Mouse (Mus musculus): ENCODE results near the gene Epn3. TPM values are rescaled to one million over a fixed set of nuclear protein-coding genes. Genes with fewer than 3 reads are reported as not detected.

Gene Epn3
- total RNA-seq (2021), result under 1 TPM; 0.73 to 0.92 TPM

DNA sequence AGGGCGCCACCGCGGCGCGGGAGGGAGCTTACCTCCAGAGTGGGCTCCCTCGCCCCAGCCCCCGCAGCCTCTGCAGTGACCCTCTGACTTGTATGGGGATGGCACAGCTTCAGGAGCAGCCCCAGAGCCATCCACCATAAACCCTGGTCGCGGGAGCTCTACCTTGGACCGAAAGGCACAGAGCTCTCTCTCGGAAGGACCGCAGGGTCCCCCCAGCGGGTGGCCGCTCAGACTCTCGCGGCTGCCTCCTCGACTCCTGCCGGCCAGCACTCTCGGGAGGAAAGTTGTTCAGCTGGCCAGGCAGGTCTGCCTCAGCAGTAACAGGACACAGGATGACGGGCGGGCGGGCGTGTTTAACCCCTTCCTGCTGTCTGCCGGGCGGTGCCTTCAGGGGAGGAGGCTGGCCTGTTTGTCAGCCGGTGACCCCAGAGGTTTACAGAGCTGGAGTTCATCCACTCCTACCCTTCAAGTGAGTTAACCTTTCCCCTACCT is at the start of gene Epn3:
Gene Epn3, minus strand, starts transcription at position 314 of the 492 bp plus-strand sequence.
- intact Hi-C loops (cut with DNase I), result no loop called here
- no peak for DNase-seq (ENCODE audit: low spot score in 2 of 2)

DNA sequence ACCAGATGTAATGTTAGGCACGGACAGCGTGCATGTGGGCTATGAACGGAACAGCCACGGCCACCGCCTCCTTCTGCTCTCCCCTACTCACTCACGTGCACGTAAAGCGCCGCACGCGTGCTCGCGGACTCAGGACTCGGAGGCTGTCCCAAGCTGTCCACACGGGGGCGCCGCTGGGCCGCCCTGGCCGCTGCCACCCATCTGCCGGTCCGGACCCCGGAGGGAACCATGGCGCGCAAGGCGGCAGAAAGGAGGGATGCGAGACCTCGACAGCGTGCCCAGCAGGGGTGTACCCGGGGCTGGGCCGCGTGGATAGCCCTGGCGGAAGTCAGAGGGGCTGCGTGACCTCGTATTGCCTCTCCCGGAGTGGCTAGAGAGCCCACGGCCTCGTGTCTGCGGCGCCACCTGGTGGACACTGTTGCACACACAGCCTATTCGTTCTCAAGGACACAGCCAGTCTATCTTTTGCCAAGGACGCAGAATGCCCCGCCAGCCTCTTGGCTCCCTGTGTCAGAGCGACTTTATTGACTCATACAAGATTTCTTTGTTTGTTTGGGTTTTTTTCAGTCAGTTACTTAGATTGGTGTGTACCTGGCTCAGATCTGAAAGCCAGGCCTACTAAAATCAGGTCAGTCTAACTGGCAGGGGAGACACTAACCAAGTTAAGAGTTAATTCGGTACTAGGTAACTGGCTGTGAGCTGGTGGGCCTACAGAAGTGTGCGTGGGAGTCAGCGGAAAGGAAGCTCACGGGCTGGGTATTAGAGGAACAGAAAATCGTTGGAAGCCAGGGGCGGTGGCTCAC is 49.3 kb upstream of the Epn3 start, which contains the start of gene Rsad1:
Gene Rsad1, minus strand, starts transcription at position 368 of the 803 bp plus-strand sequence.
- peak; percentile 97 to 98 for DNase-seq (ENCODE audit: low spot score in 2 of 2)
- intact Hi-C loops (cut with DNase I), result loop anchor here (2.0 to 5.0 kb wide), 4 partner anchors 58 to 222 kb away; partner anchors contain the start of gene Ankrd40

DNA sequence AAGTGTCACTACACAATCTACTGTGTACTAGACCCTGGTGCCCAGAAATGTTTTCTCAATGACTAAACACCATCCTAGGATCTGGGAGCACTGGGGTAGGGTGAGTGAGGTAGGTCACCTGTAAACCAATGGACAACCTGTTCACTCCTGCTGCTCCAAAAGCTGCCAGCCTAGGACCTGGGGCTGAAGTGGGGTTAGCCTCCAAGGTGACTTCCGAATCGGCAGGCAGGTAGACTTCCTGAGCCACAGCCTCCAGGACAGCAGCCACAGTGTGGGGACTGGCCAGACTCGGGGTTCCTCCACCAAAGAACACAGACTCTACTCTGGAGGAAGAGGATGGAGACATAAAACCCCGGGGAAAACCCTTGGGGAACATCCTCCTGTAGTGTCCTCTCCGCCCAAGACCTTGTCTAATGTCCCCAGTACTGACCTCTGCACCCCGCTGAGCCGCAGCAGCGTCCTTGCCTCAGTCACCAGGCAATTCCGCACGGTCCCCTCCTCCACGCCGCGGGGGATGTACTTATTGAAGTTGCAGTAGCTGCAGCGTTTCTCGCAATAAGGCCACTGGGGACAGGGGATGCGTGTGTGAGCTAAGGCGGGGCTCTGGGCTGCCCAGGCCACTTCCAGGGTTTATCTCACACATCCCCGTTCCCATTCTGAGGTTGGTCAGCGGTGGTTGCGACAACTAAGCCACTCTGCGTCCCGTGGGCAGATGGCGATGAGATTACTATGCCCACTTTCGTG is 48.4 kb upstream of the Epn3 start:
- intact Hi-C loops (cut with DNase I), result loop anchor here (2.0 to 5.0 kb wide), 4 partner anchors 57 to 221 kb away; partner anchors contain the start of gene Ankrd40
- peak; percentile 66 to 67 for DNase-seq (ENCODE audit: low spot score in 2 of 2)

- DNase-seq (ENCODE audit: low spot score in 2 of 2), result no peak
- intact Hi-C loops (cut with DNase I), result loop anchor here (5.0 kb wide), 3 partner anchors 75 to 220 kb away; partner anchors contain the start of gene Ankrd40
Measured at GRCm38 (mm10) chr11:94547271-94547670, 47.5 kb upstream of the Epn3 start.

GRCm38 (mm10) chr11:94546381-94546780 is 46.6 kb upstream of the Epn3 start:
- DNase-seq (ENCODE audit: low spot score in 2 of 2), result no peak
- intact Hi-C loops (cut with DNase I), result loop anchor here (5.0 kb wide), 3 partner anchors 76 to 219 kb away; partner anchors contain the start of gene Ankrd40

DNA sequence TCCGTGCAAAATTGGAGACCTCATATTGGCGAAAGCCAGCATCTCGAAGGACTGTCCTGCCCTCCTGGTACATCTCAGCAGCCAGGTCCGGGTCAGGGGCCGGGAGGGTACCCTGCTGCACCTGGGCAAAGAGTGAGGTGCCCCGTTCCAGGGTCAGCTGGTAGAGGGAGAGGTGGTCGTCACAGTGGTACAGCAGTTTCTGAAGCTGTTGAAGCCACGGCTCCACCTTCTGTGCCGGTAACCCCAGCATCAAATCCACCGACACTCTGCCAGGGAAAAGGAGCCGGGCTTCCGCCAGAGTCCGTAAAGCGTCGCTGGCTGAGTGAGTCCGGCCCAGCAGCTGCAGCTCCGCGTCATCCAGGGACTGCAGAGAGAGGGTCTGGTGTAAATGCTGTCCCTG is 44.6 kb upstream of the Epn3 start:
- peak in 1 of 2 experiments; percentile 35 for DNase-seq (ENCODE audit: low spot score in 2 of 2)
- intact Hi-C loops (cut with DNase I), result loop anchor here (5.0 kb wide), 1 partner anchor 122 kb away; no protein-coding TSS in a partner anchor

DNA sequence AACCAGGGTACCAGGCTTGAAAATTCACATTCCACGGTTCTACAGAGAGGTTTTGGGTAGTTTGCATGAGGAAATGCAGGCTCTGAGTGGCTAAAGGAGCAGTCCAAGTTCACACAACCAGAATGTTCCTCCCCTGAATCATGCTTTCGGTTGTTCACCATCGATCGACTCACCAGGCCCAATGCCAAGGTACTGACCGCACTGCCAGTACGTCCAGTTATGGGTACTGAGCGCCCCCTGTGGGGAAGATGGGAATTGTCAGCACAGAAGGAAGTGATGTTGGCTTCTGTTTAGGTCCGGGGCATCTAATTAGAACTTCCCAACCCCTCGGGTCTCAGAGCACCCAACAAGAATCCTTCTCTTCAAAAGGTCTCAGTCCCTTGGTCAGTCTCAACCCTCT is 44.2 kb upstream of the Epn3 start:
- peak; percentile 92 to 97 for DNase-seq (ENCODE audit: low spot score in 2 of 2)
- intact Hi-C loops (cut with DNase I), result loop anchor here (5.0 kb wide), 1 partner anchor 122 kb away; no protein-coding TSS in a partner anchor

DNA sequence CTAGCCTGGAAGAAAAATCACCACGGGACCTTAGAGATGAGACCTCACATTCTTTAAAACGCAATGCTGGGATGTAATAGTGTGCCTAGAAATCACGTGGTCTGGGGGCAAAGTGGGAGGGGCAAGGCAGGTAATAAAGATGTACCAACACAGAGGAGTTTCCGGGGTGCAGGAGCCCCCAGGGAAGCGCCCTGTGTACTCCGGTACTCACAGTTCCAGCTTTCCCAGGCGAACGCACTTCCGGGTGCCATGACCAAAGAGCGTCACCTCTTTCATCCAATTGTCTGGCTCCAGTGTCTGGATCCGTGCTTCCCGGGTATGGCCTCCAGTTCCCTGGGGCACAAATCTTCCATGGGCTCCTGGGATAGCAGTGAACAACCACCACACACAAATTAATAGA is 43.6 kb upstream of the Epn3 start:
- intact Hi-C loops (cut with DNase I), result loop anchor here (5.0 kb wide), 1 partner anchor 121 kb away; no protein-coding TSS in a partner anchor
- DNase-seq (ENCODE audit: low spot score in 2 of 2), result no peak

- no peak for DNase-seq (ENCODE audit: low spot score in 2 of 2)
- intact Hi-C loops (cut with DNase I), result loop anchor here (5.0 kb wide), 1 partner anchor 120 kb away; no protein-coding TSS in a partner anchor
Measured at GRCm38 (mm10) chr11:94542400-94542799, 42.6 kb upstream of the Epn3 start.

GRCm38 (mm10) chr11:94539761-94540160 is 40.0 kb upstream of the Epn3 start:
- intact Hi-C loops (cut with DNase I), result loop anchor here (5.0 kb wide), 2 partner anchors 117 to 127 kb away; no protein-coding TSS in a partner anchor
- no peak for DNase-seq (ENCODE audit: low spot score in 2 of 2)

DNA sequence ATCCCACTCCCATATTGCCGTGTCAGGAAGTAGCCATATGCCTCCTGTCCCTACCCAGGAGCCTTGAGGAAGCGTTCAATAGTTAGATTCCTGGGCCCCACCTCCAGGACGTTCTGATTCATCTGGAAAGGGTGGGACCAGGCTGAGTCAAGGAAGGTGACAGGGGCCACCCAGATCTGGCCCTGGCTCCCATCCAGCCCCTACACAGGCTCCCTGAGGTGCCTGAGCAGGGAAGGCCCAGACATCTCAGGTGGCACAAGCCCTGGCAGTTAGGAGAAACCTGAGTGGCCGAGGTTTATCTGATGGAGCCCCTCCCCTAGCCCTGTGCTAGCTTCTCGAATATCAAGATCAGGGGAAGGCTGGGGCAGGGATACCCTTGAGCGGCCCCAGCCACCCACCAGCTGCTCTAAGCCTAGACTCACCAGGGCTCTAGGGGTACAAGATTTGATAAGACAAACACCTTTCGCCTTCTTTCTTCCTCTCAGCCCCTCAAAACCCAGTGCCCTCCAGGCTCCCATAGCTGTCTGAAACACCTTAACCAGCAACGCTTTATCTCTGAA is 39.0 kb upstream of the Epn3 start:
- intact Hi-C loops (cut with DNase I), result loop anchor here (5.0 kb wide), 1 partner anchor 127 kb away; no protein-coding TSS in a partner anchor
- no peak for DNase-seq (ENCODE audit: low spot score in 2 of 2)

GRCm38 (mm10) chr11:94533171-94533570 is 33.4 kb upstream of the Epn3 start:
- intact Hi-C loops (cut with DNase I), result no loop called here
- peak in 1 of 2 experiments; percentile 72 for DNase-seq (ENCODE audit: low spot score in 2 of 2)

DNA sequence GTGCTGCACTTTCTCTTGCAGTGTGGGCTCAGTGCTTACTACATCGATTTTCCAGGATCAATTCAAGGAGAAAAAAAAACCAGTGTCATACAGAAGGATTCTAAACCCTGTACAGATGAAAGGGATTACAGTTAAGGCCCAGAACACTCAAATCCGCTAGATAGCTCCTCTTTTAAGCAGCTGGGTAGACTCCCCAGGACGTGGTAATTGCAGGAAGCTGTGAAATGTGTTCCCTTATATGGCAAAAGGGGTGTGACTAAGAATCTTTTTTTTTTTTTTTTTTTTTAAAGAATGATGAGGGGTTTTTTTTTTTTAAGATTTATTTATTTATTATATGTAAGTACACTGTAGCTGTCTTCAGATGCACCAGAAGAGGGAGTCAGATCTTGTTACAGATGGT is 29.1 kb upstream of the Epn3 start:
- DNase-seq (ENCODE audit: low spot score in 2 of 2), result no peak
- intact Hi-C loops (cut with DNase I), result no loop called here

GRCm38 (mm10) chr11:94526171-94526879 is 26.6 kb upstream of the Epn3 start:
- intact Hi-C loops (cut with DNase I), result no loop called here
- DNase-seq (ENCODE audit: low spot score in 2 of 2), result no peak

DNA sequence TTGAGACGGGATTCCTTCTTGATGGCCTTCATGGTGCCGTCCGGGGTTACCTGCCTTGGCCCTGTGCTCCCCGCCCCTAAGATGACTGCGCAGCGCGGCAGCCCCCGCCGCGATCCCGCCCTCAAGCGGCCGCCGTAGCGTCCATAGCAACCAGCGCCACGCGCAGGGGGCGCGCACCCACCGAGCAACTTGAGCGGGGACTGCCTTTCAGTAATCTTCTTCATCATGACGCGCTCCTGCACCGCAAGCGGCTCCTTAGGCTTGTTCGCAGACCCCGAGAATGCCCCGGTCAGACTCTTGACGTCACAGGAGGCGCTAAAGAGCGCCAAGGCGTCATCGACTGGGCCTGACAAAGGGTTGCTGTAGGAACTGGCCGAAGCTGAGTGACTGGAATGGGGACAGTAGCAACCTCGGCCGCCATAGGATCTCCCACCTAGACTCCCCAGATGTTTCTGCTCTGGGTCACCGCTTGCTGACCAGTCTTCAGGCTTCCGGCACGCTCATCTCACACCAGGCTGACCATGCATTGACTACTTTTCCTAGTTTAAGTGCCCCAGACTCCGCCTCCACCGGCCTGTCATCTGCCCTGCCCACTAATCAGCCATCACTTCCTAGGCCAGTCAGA is 21.6 kb upstream of the Epn3 start, which contains the start of gene Mycbpap:
Gene Mycbpap, minus strand, starts transcription at position 524 of the 625 bp plus-strand sequence.
- peak; percentile 64 to 67 for DNase-seq (ENCODE audit: low spot score in 2 of 2)
- intact Hi-C loops (cut with DNase I), result no loop called here

GRCm38 (mm10) chr11:94513452-94513851 is 13.7 kb upstream of the Epn3 start:
- intact Hi-C loops (cut with DNase I), result no loop called here
- no peak for DNase-seq (ENCODE audit: low spot score in 2 of 2)

GRCm38 (mm10) chr11:94508976-94509375 is 9.2 kb upstream of the Epn3 start:
- intact Hi-C loops (cut with DNase I), result no loop called here
- no peak for DNase-seq (ENCODE audit: low spot score in 2 of 2)

DNA sequence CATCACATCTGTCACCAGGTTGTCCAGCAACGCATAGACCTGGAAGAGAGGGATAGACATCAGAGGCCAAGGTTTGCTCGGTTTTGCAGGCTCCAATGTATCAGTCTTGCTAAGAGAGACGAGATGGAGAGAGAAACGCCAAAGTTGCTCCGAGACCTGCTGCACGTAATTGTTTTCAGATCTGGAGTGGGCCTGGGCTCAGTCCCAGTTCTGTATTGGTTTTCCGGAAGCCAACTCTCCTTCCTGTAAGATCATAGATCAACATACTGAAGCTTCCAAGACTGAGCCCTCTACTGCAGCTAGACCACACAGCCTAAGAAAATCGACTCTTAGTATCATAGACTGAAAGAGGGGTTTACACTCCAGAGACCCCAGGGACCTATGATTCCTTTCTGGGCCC is 1.7 kb upstream of the Epn3 start:
- no peak for DNase-seq (ENCODE audit: low spot score in 2 of 2)
- intact Hi-C loops (cut with DNase I), result no loop called here

Measured in left cerebral cortex, postnatal 25 days (tissue).